Mouse (Mus musculus) stomach, postnatal 0 days (tissue): ENCODE measurements around the gene Plcb3.

Experiments
- CTCF ChIP-seq: IDR thresholded peaks from 2 replicates; pipeline ENCODE4 v1.5.1; 2016; ENCODE audit warnings: antibody characterized with exemption, low read depth, mild to moderate bottlenecking, moderate library complexity
- EP300 ChIP-seq: optimal IDR thresholded peaks from 2 replicates; pipeline ENCODE3; 2016; ENCODE audit warnings: antibody characterized with exemption

GRCm38 (mm10) chr19:6969665-6970381, 6.4 kb downstream of the Plcb3 start:
- TF ChIP-seq CTCF (peak; percentile 80), EP300 (no peak)
